Mouse (Mus musculus) embryonic facial prominence, embryonic 13.5 days (tissue): ENCODE measurements around the gene Phf19. TPM values are rescaled to one million over a fixed set of nuclear protein-coding genes. Genes with fewer than 3 reads are reported as not detected.

Experiments used
- ATAC-seq: fragments of 200-750 bp; cut with Nextera tagmentation; 2 replicates; pipeline ENCODE4 v1.8.0; 2017; ENCODE audit warnings: low read depth; ENCODE audit not compliant: insufficient number of reproducible peaks, insufficient read depth, low FRiP score, low TSS enrichment
- H3K27ac ChIP-seq: fragments of 300-500 bp; sonication (generic); 2 replicates; pipeline ENCODE4 v1.5.1; 2015; ENCODE audit warnings: moderate library complexity, mild to moderate bottlenecking, inconsistent platforms
- H3K27me3 ChIP-seq: fragments of 300-500 bp; sonication (generic); 2 replicates; pipeline ENCODE4 v1.6.1; 2015; ENCODE audit warnings: mild to moderate bottlenecking, inconsistent platforms
- H3K36me3 ChIP-seq: fragments of 300-500 bp; sonication (generic); 2 replicates; pipeline ENCODE4 v1.6.1; 2015; ENCODE audit warnings: mild to moderate bottlenecking, inconsistent platforms
- H3K4me1 ChIP-seq: fragments of 300-500 bp; sonication (generic); 2 replicates; pipeline ENCODE4 v1.6.1; 2015; ENCODE audit warnings: inconsistent platforms
- H3K4me2 ChIP-seq: fragments of 300-500 bp; sonication (generic); 2 replicates; pipeline ENCODE4 v1.6.1; 2015; ENCODE audit warnings: moderate library complexity, mild to moderate bottlenecking, inconsistent platforms
- H3K4me3 ChIP-seq: fragments of 300-500 bp; sonication (generic); 2 replicates; pipeline ENCODE4 v1.5.1; 2015; ENCODE audit warnings: mild to moderate bottlenecking, inconsistent platforms
- H3K9ac ChIP-seq: fragments of 300-500 bp; sonication (generic); 2 replicates; pipeline ENCODE4 v1.6.1; 2015; ENCODE audit warnings: mild to moderate bottlenecking, inconsistent platforms
- H3K9me3 ChIP-seq: fragments of 300-500 bp; sonication (generic); 2 replicates; pipeline ENCODE4 v1.6.1; 2016; ENCODE audit warnings: inconsistent platforms
- WGBS: fragments of 180-500 bp; shearing (Covaris S2); methylation state at CpG from one replicate; pipeline ENCODE4 v1.1.7; 2015; ENCODE audit warnings: mixed read lengths; 5-methylcytosine and 5-hydroxymethylcytosine counted together
- polyA plus RNA-seq: library from polyadenylated mRNA; unstranded; fragments of >200 nt; fragmentation: Nextera tagmentation; extraction: Ambion mirVana; gene quantifications from 2 replicates; pipeline ENCODE4 v1.2.1, GENCODE M21; 2015

The Phf19 gene
- 3.5 and 5.2 TPM in 2 replicates for polyA plus RNA-seq

DNA sequence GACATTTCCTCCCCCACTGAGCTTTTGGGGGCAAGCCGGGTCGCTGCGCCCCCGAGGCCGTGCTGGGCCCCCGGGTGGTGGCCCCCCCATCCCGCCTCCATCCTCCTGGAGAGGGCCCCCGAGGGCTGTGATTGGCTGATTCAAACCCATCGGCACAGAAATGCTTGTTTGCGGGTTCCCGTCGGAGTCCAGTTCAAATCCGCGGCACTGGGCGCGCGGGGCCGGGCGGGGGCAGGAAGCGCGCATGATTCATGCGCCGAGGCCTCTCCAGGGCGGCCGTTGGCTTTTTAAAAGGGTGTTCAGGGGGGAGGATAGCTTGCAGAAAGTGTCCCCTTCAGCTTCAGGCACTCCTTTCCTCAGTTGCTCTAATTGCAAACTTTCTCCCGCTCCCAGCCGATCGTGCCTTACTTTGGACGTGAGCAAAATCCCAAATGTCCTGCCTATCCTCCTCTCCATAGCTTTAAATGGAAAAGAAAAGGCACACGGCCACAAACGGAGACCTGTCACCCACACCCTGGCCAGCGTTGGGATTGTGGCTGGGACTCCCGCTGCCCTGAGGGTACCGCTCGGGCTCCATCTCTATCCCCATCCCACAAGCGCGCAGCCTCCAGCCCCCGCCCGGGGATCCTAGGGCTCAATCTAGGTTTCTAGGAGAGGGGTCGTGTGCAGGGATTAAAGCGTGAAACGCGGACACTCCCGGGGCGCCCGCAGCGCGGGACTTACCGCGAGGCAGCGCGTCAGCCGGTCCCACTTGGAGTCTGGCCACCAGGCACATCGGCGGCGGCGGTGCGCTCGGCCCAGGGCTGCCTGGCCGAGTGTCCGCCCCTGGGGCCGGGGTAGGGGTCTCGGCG, at the start of gene Phf19:
Phf19 (minus strand) TSS at position 809 of the 851 bp plus-strand sequence.
- ATAC-seq, result no peak
- Histone ChIP-seq H3K4me3 (peak within 1 kb of the TSS; percentile 62), H3K4me2 (peak within 1 kb of the TSS; percentile 95), H3K36me3 (no peaks in the 10 kb centered on the region), H3K4me1 (peaks cover 13% of the 10 kb centered on the region; the same call in 1 of the 2 replicates), H3K9ac (peak within 1 kb of the TSS; percentile 74), H3K9me3 (no peaks in the 10 kb centered on the region), H3K27ac (no peak within 1 kb of the TSS), H3K27me3 (peaks cover 59% of the 10 kb centered on the region)
- WGBS, result under 1% methylated on average over 59 of the region's 64 CpGs

DNA sequence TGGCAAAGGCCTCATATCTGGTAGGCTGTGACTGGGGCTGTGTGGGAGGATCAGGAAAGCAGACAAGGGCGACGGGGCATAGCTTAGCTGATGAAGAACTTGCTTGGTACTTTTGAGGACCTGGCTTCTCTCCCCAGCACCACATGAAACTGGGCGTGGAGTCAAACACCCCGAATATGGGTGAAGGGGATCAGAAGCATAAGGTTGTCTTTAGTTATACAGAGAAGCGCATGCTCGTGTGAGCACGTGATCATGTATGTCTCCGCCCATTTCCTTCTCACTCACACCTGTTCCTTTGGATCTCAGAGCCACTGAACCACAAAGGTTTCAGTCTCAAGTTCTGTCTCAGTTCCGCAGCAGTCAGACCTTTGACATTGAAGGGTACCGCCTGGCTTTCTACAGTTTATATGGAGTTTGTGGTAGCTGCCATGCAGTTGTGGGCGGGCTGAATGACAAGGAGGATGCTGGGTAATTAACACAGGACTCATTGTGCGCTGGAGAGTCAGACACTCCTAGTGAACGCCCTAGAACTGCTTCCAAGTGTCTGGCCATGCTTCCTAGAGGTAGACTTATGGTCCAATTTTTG, 49.6 kb upstream of the Phf19 start:
- ATAC-seq, result no peak
- WGBS, result 81% methylated on average over 13 of the region's 13 CpGs
- Histone ChIP-seq H3K27ac (no peak overlapping the region), H3K9me3 (no peaks in the 10 kb centered on the region), H3K4me3 (no peak overlapping the region), H3K4me2 (no peak overlapping the region), H3K36me3 (no peaks in the 10 kb centered on the region), H3K9ac (no peak overlapping the region), H3K27me3 (peaks cover 6% of the 10 kb centered on the region), H3K4me1 (peaks cover 18% of the 10 kb centered on the region; the same call in 1 of the 2 replicates)

DNA sequence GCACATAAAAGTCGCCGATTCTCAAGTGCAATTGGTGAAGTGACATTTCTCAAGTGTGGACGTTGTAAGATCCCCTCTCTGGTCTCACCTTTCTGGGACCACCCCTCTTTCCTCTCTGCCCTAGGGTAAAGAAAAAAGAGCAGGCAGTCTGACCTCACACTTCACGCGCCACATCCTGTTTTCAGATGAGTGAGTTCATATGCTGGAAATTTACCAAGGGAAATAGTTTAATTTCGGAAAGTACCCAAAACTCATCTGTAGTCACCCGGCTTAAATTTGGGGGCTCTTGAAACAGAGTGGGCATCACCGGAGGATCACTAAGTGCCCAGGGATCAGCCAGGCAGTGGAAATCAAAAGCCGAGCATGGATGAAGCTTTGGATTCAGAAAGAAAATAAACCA, 49.1 kb upstream of the Phf19 start:
- no peak overlapping the region for H3K4me3 ChIP-seq
- H3K9me3 ChIP-seq, result no peaks in the 10 kb centered on the region
- WGBS, result 77% methylated on average over 9 of the region's 9 CpGs
- ATAC-seq, result no peak
- peaks cover 18% of the 10 kb centered on the region; the same call in 1 of the 2 replicates for H3K4me1 ChIP-seq
- H3K27ac ChIP-seq, result no peak overlapping the region
- H3K27me3 ChIP-seq, result peaks cover 6% of the 10 kb centered on the region
- H3K4me2 ChIP-seq, result no peak overlapping the region
- H3K36me3 ChIP-seq, result no peaks in the 10 kb centered on the region
- H3K9ac ChIP-seq, result no peak overlapping the region

DNA sequence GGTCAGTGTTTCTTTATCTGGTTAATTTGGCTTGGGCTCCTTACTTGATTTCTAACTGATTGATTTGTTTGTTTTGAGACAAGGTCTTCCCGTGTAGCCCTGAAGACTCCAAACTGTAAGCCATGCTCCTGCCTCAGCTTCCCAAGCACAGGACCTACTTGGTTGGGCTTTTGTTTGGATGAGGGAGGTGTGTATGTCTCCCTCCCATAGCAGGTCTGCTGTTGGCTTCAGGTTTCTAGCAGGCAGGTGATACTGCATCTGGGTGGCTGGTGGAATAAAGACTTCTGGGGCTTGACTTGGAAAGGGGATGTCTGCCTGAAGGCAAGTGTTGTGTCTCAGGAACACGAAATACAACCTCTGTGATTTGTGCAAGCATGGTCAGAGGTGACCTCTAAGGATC, 48.4 kb upstream of the Phf19 start:
- Histone ChIP-seq H3K4me2 (no peak overlapping the region), H3K4me3 (no peak overlapping the region), H3K9me3 (no peaks in the 10 kb centered on the region), H3K27me3 (peaks cover 6% of the 10 kb centered on the region), H3K27ac (no peak overlapping the region), H3K4me1 (peaks cover 18% of the 10 kb centered on the region; the same call in 1 of the 2 replicates), H3K36me3 (no peaks in the 10 kb centered on the region), H3K9ac (no peak overlapping the region)
- no peak for ATAC-seq
- WGBS, result 70% methylated on average over 2 of the region's 2 CpGs

DNA sequence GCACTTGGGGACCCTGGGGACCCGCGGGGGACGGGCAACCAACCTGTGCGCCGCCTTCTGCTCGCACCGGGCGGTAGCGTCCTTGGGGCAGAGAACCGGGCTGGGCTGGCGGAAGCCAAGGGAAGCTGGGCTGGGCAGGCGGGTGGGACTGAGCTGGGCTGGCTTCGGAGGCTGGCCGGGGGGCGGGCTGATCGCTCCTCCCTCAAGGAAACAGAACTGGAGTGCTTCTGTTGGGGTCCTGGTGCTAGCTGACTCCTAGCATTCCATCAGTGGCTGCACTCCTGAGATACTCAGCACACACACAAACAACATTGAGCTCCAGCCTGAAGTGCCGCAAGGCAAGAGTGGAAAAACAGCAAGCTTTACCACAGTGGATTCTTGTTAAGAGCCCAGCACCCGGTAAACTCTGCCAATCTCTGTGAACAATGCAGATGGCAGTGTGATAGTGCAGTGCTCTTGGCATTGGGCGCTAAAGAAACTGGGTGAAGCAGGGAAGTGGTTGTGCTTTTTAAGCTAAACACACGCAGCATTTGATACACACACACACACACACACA, 47.7 kb upstream of the Phf19 start, which contains the start of gene Traf1:
Traf1 (minus strand) TSS at position 292 of the 556 bp plus-strand sequence.
- peak within 1 kb of the TSS; percentile 64 for H3K4me2 ChIP-seq
- no peaks in the 10 kb centered on the region for H3K36me3 ChIP-seq
- peak within 1 kb of the TSS; percentile 36 for H3K4me3 ChIP-seq
- no peak for ATAC-seq
- no peaks in the 10 kb centered on the region for H3K9me3 ChIP-seq
- H3K9ac ChIP-seq, result peak within 1 kb of the TSS; percentile 57
- 9% methylated on average over 20 of the region's 20 CpGs for WGBS
- no peak within 1 kb of the TSS for H3K27ac ChIP-seq
- H3K27me3 ChIP-seq, result peaks cover 6% of the 10 kb centered on the region
- peaks cover 18% of the 10 kb centered on the region; the same call in 1 of the 2 replicates for H3K4me1 ChIP-seq

DNA sequence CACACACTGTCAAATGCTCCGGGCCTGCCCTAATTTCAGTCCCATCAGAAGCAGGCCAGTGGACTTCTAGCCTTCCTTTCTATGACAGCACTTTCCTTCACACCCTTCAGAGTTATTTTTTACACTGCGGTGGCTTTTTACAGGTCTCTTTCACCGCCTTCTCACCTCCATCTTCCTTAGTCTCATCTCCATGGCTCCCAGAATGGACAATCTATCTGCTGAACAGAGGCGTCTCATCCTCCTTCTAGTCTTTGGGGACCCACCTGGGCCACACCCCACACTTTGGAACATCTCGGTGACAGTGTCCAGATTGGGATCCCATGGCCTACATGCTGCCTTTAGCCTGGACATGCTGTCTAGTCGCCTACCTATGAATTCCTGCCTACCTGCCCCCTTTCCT, 47.1 kb upstream of the Phf19 start:
- Histone ChIP-seq H3K36me3 (no peaks in the 10 kb centered on the region), H3K4me2 (peak overlapping the region; percentile 64), H3K27ac (no peak overlapping the region), H3K27me3 (peaks cover 6% of the 10 kb centered on the region), H3K9ac (peak overlapping the region; percentile 57; the same call in 1 of the 2 replicates), H3K4me1 (peaks cover 18% of the 10 kb centered on the region; the same call in 1 of the 2 replicates), H3K9me3 (no peaks in the 10 kb centered on the region), H3K4me3 (peak overlapping the region; percentile 36)
- no peak for ATAC-seq
- 70% methylated on average over 6 of the region's 6 CpGs for WGBS

DNA sequence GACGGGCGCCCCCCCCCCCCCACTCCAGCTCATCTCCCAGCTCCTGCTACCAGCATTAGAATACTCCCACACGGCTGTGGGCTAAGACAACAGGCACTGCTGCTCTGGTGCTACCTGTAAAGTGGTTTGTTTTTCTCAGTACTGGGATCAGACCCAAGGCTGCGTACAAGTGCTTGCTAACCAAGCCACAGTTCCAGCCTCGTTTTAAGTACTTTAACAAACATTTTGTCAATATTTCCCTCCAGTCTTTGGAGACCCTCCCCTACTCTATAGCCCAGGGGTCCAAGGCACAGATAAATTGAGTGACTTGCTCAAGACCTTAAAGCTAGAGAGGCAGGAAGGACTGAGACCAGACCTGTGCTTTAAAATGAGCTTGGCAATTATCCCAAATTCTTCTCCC, 46.6 kb upstream of the Phf19 start:
- 81% methylated on average over 4 of the region's 5 CpGs for WGBS
- Histone ChIP-seq H3K4me3 (no peak overlapping the region), H3K9ac (no peak overlapping the region), H3K4me1 (peaks cover 15% of the 10 kb centered on the region; the same call in 1 of the 2 replicates), H3K4me2 (no peak overlapping the region), H3K27ac (no peak overlapping the region), H3K36me3 (no peaks in the 10 kb centered on the region), H3K27me3 (peaks cover 6% of the 10 kb centered on the region), H3K9me3 (no peaks in the 10 kb centered on the region)
- ATAC-seq, result no peak

DNA sequence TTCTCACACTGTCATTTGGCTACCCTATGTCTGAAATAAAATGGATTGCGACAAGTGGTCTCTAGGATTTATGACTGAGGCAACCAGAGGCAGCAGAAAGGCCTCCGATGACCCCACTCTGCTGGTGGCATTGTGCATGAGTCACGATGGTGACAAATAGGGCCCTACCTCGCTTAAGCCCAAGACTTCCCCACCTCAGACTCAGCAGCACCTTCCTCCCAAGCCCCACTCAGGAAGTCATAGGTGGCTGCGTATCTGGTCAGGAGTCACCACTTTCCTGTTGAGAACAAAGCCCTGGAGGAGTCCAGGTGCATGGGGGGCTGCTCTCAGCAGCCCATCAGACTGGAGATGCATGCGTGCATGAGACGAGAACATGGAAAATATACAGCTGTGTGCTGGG, 44.8 kb upstream of the Phf19 start:
- Histone ChIP-seq H3K27me3 (peaks cover 6% of the 10 kb centered on the region), H3K27ac (no peak overlapping the region), H3K4me3 (no peak overlapping the region), H3K9ac (no peak overlapping the region), H3K36me3 (no peaks in the 10 kb centered on the region), H3K4me2 (no peak overlapping the region), H3K4me1 (peaks cover 11% of the 10 kb centered on the region; the same call in 1 of the 2 replicates), H3K9me3 (no peaks in the 10 kb centered on the region)
- WGBS, result 90% methylated on average over 7 of the region's 7 CpGs
- no peak for ATAC-seq

DNA sequence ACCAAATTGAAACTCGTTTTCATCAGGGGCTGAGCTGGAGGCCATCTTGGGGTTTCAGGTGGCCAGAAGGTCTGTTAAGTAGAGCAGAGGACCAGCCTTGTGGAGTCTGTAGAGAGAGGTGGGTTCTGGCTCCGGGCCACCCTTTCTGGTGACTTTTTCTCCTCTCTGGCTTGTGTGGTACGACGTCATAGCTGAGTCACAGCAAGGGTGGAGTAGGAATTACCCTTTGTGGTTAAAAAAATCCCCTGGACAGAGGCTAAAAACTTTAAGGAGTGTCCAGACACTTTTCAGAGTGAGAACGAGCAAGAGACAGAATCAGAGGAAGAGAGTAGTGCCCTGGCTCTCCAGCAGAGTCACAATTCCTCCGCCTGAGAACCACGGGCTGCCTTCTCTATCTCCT, 44.2 kb upstream of the Phf19 start:
- Histone ChIP-seq H3K27ac (no peak overlapping the region), H3K4me1 (peaks cover 11% of the 10 kb centered on the region; the same call in 1 of the 2 replicates), H3K9ac (no peak overlapping the region), H3K4me2 (no peak overlapping the region), H3K9me3 (no peaks in the 10 kb centered on the region), H3K27me3 (peaks cover 6% of the 10 kb centered on the region), H3K36me3 (no peaks in the 10 kb centered on the region), H3K4me3 (no peak overlapping the region)
- 79% methylated on average over 7 of the region's 7 CpGs for WGBS
- ATAC-seq, result no peak

DNA sequence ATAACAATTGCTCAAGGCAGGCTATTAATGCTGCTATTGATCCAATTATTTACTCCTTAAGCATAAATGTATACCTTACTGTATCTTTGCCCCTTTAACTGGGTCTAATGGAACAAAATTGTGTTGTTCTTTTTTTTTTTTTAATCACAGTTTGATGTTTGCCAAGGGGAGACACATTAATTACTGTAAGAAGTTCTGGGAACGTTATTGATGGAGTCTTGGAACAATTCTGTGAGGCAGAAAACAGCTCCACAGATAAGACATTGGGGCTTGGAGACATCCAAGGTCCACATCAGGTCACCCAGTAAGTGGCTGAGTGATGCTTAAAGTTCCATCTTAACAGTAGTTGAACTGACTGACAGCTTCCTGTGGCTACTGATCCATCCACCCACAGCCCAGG, 43.6 kb upstream of the Phf19 start:
- Histone ChIP-seq H3K4me3 (no peak overlapping the region), H3K27me3 (peaks cover 6% of the 10 kb centered on the region), H3K36me3 (no peaks in the 10 kb centered on the region), H3K4me1 (peaks cover 11% of the 10 kb centered on the region; the same call in 1 of the 2 replicates), H3K27ac (no peak overlapping the region), H3K4me2 (no peak overlapping the region), H3K9ac (no peak overlapping the region), H3K9me3 (no peaks in the 10 kb centered on the region)
- ATAC-seq, result no peak
- 64% methylated on average over 1 of the region's 1 CpGs for WGBS

DNA sequence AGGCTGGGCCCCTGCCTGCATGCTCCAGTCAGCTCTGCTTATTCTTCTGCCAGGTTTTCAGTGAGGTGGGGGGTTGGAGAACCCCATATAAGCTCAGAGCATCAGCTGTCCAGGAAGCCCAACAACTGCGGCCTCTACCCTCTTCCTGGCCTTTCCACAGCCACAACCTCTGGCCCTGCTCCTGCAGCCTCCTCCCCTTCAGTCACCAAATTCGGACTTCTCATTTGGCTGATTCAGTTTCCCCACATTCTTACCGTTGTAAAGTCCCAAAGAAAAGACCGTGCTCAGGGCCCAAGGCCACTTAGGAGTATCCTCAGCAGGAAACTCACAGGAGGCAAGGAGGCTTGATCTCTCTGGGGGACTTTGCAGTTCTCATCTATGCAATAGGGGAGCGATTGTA, 43.1 kb upstream of the Phf19 start:
- Histone ChIP-seq H3K4me1 (peaks cover 10% of the 10 kb centered on the region; the same call in 1 of the 2 replicates), H3K27ac (no peak overlapping the region), H3K4me2 (no peak overlapping the region), H3K36me3 (no peaks in the 10 kb centered on the region), H3K4me3 (no peak overlapping the region), H3K9me3 (no peaks in the 10 kb centered on the region), H3K9ac (no peak overlapping the region), H3K27me3 (peaks cover 6% of the 10 kb centered on the region)
- 61% methylated on average over 5 of the region's 5 CpGs for WGBS
- ATAC-seq, result no peak
